Mouse (Mus musculus) left cerebral cortex, postnatal 14 days (tissue): Measurements from ENCODE around the gene 4930524J08Rik. TPM values are rescaled to one million over a fixed set of nuclear protein-coding genes. Genes with fewer than 3 reads are reported as not detected.
A peak's percentile ranks its signal among the peaks of the same experiment; 100 is the strongest.

Experiments used
- DNase-seq, 2 experiments: peaks; one replicate each; pipeline ENCODE4 v3.0.0; 2021 to 2022; ENCODE audit warnings: low spot score in 2 of 2, mixed read lengths in 1 of 2
- intact Hi-C: fragments of 180-260 bp; cut with DNase I; formaldehyde crosslinking; loops from one replicate; pipeline ENCODE4 v1.15.1; 2025
- long read RNA-seq, 2 experiments: library from polyadenylated mRNA; stranded (forward); transcript quantifications; one replicate each; pipeline ENCODE4 v2.0.0; 2021
- total RNA-seq, 2 experiments: library from RNA; stranded (reverse); gene quantifications; 2 replicates each; pipeline ENCODE4 v1.2.3; 2021

Gene 4930524J08Rik
- 1 to 10 TPM; 2.2 to 3.5 TPM for total RNA-seq
- long read RNA-seq, experiment 1 = 0 reads
- long read RNA-seq, experiment 2 = 0 reads

DNA sequence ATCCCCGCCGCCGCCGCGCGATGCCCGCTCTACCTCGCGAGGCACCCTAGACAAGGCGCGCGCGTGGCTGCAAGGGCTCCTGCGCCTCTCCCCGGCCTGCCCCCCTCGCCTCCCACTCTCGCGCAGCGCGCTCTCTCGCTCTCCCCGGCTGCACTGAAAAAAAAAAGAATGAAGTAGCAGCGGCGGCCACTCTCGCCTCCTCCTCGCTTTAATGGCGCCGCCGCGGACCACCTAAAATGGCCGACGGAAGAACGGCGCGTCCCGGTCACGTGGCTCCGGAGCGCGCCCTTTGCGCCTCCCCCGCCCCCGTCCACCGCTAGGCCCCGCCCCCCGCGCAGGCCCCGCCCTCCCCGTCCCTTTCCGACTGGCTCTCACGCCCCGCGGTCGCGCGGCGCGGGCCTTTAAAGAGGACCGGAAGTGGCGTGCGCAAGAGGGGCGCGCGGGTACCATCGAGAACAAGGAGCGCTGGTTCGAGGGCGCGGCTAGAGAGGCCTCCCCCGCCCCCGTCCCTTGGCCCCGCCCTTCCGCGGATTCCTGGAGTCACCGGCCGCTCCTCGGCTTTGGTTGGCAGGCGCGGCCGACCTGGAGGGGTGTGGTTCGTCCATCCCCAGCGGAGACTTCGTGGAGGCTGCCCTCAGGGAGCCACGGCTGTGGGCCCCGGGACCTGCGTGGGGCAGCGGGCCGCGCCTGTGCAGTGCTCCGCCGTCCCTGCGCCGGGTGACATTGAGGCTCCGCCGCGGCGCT lies at the start of gene 4930524J08Rik, which contains the start of gene Hnrnpd:
TSS of gene 4930524J08Rik (plus strand) at position 363 of the 744 bp plus-strand sequence.
TSS of gene Hnrnpd (minus strand) at position 240 of the 744 bp plus-strand sequence.
- DNase-seq = peak; percentile 93 to 95
- intact Hi-C loops = no loop called here

DNA sequence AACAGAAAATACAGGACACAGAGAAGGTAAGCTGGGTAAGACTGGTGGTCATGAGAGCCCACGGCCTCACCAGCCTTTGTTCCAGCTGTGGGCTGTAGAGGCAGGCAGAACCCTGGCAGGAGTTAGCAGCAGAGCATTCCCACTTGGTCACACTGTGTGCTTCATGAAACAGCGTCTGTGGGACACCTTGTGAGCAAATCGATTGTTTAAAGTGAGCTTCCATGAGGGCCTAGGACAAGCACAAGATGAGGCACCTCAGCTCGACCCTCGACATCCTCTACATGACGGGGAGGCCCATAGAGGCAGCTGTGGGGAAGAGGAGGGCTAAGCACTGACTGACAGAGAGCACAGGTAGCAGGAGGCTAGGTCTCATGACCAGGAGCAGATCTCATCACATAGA lies 47.0 kb upstream of the 4930524J08Rik start:
- intact Hi-C loops = no loop called here

DNA sequence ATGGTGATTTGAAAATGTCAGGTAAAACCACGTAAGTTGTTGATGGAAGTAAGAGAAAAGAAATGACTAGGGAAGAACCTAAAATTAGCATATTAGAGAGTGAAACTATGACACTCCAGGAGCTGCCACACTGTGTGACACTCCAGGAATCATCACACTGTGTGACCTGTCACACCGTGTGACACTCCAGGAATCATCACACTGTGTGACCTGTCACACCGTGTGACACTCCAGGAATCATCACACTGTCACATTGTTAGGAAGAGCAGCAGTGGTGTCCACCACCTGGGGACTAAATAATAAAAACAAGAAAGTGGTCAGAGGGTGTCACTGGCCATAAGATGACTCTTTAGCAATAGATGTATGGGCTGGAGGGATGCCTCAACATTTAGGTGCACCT lies 39.4 kb upstream of the 4930524J08Rik start:
- intact Hi-C loops = no loop called here
- no peak for DNase-seq

More for the DNA sequence above, 47.0 kb upstream of the 4930524J08Rik start:
- DNase-seq = no peak

DNA sequence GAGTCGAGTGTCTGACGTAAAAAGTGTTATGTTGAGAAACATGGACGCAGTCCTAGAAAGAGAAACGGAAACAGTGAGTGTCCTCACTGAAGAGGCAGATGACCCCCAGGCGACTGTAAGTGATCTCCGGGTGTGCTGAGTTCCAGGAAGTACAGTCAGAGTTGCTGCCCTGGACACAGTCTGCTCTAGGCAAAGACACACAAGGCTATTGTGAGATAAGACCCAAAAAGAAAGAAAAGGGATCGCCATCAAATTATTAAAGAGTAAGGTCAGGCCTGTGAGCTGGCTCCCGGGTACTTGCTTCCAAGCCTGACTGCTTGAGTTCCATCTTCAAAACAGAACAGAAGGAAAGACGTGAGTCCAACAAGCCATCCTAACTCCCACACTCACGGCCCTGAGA lies 37.6 kb upstream of the 4930524J08Rik start:
- no peak for DNase-seq
- intact Hi-C loops = no loop called here

DNA sequence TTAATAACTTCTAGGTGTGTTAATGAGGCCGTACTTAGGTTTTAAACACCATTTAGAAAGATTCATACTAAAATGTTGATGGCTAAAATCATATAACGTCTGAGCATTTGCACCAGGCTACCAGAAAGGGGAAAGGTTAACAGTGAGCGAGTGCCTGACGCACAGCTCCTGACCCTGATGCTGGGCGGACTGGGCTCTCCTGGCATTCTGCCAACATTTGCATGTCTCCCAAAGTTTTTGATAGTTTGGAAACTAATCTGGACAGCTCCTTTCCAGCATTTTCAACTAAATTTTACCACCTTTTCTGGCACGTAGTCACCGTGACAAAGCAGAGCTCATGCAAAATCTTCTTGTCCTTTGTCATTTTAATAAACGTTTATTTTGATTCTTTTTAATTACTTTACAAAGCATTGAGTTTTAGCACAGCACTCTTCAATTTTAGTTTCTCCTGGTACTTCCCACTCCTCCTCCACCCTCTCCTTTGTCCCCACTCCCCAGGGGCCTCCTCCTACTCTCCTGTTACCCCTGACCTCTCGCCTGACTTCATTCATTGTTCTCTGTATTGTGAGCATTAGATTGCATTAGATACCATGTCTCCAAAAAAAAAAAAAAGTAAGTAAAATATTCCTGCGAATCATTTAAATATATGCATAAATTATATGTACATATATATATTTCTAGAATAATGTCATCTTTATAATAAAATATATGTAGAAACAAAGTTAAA lies 36.9 kb upstream of the 4930524J08Rik start:
- DNase-seq = no peak
- intact Hi-C loops = no loop called here

DNA sequence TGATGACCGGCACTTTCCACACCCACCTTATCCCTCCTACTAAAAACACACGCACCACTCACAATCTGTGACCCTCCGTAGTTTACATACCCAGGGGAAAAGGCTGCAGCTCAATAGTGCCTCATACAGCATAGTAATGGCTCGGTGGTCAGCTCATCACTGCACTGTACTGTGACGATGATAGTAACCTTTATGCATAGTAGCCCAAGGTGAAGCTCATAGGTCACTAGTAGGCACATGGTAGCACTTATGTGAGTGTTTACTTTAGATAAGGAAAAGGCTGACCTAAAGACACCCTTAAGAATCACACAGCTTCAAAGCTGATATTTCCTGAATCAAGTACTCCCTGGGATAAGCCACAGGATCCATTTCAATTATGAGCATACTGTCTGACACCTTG lies 26.3 kb upstream of the 4930524J08Rik start:
- DNase-seq = no peak
- intact Hi-C loops = no loop called here

DNA sequence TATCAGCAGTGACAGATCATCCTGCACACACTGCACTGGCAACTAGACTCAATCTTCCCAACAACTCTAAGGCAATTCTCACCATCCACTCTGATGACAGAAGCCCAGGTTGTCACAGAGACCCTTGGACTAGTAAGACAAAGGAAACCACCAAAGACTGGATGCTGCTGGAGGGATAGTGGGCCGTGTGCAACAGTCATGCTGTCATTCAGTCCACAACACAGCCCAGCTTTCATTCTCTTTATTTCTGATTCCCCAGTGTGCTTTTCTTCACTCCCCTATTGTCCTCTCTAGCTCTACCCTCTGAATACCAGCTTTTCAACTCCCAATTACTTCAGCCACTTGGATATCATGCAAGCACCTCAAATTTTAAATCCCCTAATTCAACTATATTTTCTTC lies 25.0 kb upstream of the 4930524J08Rik start:
- no peak for DNase-seq
- intact Hi-C loops = no loop called here

DNA sequence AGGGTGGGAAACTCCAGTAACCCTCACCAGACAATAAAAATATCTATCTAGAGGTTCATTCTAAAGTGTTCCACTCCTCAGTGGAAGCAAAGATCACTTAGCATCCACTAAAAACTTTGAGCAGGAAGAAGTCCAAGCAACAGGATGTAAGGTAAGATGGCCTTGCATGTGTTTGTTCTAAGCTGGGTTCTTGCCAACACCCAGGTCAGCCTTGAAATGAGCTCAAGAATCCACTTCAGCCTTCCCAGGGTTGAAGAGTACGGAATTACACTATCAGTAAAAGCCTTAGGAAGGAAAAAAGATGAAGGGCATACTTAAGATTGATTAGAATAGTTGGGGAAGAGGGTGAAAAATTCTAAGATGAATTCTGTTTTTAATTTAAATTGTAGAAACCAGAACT lies 20.2 kb upstream of the 4930524J08Rik start:
- intact Hi-C loops = no loop called here
- DNase-seq = no peak

DNA sequence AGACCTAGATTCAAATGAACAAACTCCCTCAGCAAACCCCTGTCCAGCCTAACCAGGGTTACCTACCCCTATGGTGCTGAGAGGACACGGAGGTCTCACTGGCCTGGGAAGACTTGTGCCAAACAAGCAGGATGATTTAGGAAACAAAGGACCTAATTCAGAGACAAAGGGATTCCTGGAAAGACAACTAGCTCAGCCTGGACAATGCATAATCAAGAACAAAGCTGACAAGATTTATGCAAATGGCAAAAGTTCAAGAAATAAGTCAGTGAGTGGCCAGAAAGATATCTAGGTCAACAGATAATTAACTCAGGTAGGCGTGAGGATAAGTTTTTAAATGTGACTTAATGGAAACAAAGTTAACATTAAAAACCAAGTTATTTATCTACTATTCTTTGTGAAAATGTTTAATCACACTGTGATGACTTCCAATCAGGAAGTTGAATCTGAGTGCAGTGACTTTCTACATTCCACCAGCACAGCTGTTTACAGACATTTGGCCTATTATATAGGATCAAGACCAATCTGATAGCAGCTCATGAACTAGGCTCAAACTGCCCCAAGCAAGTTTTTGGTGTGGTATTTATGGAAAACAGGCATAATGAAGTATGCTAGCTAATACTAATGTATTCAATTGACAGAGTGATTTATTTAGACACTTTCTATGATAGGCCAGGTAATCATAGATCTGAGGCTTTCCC lies 19.5 kb upstream of the 4930524J08Rik start:
- no peak for DNase-seq
- intact Hi-C loops = no loop called here

DNA sequence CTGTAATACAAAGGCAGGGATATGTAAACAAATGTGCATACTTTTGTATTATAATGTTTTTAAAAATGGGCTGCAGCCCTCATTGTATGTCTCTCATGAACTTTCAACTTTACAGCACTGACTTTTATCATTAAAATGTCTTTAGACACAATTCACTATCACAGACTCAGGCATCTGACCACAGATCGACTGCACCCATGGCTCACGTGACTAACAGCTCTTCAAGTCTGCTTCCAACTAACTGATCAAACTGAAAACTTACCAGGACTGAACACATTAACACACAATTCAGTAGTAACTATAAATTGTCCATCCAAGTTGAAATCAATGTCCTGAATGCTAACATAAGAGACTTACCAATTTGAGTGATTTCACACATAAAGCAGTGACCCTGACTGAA lies 18.9 kb upstream of the 4930524J08Rik start:
- intact Hi-C loops = no loop called here
- DNase-seq = no peak

DNA sequence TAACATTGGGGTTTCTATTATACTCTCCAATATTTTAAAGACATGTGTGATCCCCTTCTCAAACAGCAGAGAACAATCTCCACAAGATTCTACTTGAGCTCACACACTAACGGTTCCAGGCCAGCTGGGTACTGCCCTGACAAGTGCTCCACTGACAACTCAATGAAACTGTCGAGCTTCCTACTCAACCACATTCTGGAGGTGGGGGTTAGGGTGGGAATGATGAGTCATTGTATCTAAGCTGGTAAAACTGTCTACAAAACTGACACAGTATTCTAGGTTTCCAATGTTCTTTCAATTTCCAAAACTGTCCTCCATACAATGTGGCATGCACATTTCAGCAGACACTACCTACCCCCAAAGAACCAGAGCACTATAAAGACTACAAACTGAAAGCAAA lies 4.9 kb upstream of the 4930524J08Rik start:
- DNase-seq = peak in 1 of 2 experiments; percentile 30
- intact Hi-C loops = no loop called here

DNA sequence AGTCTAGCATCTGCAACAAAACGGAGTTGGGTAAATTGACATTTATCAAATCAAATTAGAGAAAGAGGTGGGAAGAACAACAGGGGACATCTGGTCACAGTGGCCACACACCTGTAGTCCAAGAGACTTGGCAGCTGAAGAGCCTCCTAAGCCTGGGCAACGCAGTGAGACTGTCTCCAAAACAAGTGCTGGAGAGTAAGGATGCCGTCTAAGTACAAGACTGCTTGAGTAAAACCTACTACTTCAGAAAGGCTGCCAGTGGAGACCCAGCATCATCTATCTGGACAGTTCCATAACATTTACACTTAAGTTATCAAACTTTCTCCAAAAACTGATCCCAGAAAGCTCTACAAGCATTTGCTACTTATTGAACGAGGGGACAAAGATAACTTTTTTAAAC lies 3.8 kb upstream of the 4930524J08Rik start:
- intact Hi-C loops = no loop called here
- DNase-seq = no peak

DNA sequence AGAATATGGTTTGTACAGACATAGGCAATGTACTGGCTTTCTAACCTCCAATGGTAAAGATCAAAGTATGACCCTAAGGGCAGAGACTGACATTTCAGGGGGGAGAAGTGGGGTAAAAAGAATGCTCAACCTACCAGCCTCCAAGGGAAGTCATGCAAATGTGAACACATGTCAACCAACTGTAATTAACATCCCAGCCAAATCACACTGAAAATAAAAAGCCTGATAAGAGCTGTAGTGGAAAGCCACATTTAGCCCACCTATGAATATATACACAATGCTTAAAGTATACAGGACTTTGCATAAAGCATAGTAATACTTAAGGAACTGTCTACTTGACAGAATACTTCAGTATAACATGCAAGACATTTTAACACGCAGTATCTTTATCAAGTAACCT lies 3.1 kb upstream of the 4930524J08Rik start:
- no peak for DNase-seq
- intact Hi-C loops = no loop called here

DNA sequence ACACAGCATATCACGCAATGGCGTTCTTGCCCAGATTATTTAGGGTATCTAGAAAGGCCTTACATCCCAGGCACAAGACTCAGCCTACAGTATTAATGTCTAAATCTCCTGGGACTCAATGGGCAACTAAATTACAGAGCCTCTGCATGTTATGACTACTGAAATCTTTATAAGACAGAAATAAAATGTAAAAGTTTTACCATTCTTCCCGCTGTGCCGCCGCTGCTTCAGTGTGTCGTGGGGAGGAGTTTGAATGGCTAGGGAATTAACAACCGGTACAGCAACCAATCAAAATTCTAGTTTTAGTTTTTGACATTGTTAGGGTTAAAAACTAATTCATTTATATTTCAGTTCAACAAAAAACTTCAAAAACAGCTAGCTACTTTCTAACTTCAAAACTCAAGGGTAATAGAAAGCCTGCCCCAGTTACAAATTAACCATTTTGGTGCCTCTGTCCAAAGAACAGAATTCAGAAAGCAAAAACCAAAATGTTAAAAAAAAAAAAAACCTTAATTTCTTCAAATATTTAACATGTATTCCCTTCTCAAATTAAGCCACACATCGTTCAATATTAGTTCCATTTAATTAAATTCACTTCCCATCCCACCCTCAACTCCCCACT lies 2.4 kb upstream of the 4930524J08Rik start:
- intact Hi-C loops = no loop called here
- DNase-seq = no peak

DNA sequence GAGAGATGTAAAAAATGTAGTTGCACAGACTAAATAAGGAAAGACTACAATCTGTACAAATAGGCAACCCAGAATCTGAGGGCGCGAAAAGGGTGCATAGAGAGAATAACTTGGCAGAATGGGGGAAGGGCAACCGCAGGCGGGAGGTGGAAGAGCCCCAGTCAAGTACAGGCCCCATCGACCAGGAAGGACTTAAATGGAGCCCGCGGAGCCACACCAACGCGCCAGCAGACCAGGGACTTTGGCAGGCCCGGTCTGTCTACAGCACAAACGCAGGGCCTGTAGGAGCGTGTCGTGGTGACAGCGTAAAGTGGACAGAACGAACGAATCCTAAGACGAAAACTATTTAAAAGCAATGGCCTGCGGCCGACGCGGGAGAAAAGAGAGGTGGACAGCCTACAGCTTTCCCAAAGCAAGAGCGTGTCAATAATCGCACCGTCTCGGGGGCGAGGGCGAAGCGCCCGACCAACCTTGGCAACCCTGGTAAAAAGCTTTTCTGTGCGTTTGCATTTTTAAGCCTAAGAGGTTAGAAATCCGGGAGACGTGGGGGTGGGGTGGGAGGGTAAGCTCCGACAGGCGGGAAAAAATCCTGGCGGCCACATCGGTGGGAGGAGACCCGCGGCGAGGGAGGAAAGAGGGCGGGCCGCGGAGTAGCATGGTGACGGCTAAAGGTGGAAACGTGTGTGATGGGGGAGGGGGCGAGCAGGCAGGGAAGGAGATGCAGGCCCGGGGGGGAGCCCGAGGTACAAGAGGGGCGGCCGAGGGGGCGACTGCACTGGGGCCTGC lies 1.2 kb upstream of the 4930524J08Rik start:
- intact Hi-C loops = loop anchor here (1.0 kb wide), 1 partner anchor 61 kb away; no protein-coding TSS in a partner anchor
- DNase-seq = peak; percentile 59 to 75

DNA sequence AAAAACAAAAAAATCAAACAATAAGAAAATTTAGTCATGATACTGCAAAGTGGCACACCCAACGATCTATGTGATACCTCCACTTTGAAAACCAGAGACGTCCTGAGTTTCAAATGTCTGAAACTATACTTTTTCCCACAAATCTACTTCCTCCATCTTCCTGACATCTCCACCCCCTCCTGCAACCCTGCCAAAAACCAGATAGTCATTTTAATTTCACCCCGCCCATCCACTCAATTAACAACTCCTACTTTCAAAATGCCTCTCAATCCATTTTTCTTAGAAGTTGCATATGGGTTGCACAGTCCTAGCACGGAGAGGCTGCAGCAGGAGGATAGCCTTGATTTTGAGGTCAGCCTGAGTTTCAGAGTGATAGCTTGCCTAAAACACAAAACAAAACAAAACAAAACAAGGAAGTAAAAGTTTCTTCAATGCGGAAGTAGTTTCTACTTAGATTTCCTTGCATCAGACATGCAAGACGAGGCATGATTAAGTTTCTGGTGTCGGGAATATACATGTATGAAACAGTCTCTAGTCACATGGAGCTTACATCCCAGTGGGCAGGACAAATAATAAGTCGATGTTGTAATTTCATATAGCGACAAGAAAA lies 4.7 kb downstream of the 4930524J08Rik start:
- DNase-seq = no peak

DNA sequence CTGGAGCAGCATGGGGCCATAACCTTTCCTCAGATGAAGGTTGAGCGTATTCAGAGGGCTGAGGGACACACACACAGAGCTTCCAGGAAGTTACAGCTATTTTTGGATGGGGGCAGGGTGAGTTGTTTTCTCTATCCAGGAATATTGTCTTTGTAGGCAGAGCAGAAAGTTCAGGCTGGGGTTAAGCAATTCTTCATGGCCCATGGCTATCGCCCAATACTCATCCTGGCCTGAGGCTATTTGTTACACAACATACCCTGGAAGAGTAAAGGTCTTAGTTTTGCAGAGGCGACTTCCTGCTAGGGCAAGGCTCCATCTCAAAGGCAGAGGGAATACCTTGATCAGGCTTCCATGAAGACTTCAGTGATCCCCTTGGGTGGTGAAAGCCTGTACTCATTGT lies 15.3 kb downstream of the 4930524J08Rik start:
- DNase-seq = no peak
- intact Hi-C loops = no loop called here

More for the DNA sequence above, 4.7 kb downstream of the 4930524J08Rik start:
- intact Hi-C loops = no loop called here

DNA sequence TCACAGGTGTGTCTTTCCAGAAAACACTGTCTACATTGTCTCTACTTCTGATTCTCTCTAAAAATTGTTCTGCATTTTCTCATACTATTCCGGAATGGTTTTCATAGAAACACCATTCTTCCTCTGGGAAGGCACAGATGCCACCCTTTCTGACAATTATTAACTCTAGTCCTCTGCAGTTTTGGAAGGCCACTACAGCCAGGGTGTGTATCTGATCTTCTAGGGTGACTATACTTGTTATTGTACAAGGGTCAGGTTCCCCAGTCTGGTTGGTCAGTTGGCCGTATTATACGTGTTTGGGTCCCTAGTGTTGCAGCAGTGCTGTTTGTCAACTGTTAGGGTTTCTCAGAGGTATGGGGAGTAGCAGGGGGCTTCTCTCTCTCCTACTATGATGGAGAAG lies 15.8 kb downstream of the 4930524J08Rik start:
- intact Hi-C loops = no loop called here
- no peak for DNase-seq

DNA sequence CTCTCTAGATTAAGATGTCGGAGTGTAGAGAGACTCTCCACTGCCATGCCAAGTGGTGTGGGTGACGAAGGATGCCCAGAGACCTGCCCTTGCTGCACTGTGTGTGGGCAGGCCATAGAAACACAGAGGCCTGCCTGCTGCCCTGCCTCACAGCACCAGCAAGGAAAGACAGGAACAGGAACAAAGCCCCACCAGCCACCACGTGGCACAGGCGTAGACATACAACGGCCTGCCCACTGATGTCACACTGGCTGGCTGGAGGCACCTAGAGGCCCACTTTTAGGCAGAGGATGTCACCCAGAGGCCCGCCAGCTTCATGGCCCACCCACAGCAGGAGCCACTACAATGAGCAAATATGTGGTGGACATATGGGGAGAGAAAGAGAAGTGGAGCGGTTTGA lies 21.2 kb downstream of the 4930524J08Rik start:
- no peak for DNase-seq
- intact Hi-C loops = no loop called here
